Mouse (Mus musculus): ENCODE results near the gene Nlrp6. TPM values are rescaled to one million over a fixed set of nuclear protein-coding genes. Genes with fewer than 3 reads are reported as not detected.

Gene Nlrp6
- polyA plus RNA-seq (2014; fragmentation: Illumina TruSeq; extraction: RNeasy Lipid Tissue Mini Kit (QIAGEN cat#74804); ENCODE audit: low read depth, low replicate concordance) = 0.35 TPM

DNA sequence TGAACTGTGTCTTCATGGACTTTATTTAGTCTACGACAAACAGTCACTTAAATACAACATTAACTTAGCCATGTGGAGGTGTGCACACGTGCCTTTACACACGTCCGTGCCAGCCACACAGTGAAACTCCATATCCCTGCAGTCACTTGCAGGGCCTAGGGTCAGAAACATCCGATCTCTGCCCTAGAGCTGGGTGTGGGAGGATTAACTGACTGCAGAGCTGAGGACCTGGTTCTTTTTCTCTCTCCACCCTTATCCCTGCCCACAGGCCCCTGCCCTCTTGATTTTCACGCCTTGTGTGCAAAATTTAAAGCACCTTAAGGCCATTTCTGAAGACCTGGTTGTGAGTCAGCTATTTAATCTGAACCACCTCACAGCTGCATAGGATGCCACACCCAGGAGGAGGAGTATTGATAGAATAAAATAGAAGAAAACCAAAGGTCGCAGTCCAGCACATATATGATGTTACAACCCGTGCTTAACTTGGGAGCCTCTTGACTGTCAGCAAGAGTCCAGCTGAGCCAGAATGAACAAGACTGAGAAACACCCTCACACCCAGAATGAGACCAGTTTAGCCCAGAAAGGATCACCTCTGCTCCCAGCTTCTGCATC lies at the start of gene Nlrp6:
Nlrp6 (plus strand) TSS at position 485 of the 612 bp plus-strand sequence.

DNA sequence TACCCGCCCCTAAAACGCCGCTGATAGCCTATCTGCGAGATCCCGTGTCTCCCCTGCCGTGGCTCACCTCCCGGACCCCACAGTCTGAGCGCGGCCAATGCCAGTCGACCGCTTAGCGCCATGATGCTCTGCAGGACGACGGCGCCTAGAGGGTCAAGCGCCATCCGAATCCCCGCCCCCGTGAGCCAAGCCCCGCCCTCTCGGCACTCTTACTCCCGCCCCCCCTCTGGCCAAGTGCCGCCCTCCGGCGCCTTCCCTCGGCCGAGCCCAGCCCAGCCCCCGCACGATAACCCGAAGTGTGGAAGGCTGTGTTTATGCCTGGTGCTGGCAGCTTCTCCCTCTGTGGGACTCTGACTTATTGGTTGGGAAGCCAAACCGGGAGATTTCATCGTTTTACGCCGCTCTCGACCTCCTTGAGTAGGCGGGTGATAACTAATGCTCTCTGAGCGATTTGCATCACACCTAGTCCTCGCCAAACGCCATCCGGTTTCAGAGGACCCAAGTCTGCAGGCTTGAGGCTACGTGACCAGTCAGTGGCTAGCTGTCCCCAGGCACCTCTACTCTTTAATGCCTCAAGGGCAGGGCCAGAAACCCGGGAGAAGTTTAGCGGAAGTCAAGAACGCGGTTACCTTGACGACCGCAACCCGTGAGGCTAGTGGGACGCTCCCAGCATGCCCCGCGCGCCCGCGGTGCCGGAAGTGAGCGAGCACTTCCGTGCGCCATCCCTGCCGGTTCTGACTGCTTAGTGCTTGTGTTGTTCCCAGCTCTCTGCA lies 38.8 kb upstream of the Nlrp6 start, which contains the start of the genes Psmd13 and Sirt3:
Psmd13 (plus strand) TSS at position 273 of the 773 bp plus-strand sequence.
Sirt3 (minus strand) TSS at position 614 of the 773 bp plus-strand sequence.

DNA sequence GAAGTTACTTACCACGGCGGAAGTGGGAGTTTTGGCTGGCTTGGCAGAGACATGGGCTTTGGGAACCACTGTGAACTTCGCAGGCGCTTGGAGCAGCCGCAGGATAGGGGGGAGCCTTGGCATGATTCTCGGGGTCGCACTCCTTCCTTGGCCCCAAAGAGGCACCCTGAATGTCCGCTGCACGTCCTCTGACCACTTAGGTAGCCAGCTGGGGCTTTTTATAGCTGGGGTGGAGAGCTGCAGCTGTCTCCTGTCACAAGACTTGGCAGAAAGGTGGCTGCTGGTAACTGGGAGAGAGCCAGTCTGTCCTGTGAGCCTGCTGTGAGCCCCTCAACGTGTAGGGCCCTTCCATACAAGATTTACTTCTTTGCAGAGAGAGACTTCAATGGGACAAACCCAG lies 20.5 kb upstream of the Nlrp6 start, which contains the start of gene Cox8b:
Cox8b (minus strand) TSS at position 227 of the 400 bp plus-strand sequence.

DNA sequence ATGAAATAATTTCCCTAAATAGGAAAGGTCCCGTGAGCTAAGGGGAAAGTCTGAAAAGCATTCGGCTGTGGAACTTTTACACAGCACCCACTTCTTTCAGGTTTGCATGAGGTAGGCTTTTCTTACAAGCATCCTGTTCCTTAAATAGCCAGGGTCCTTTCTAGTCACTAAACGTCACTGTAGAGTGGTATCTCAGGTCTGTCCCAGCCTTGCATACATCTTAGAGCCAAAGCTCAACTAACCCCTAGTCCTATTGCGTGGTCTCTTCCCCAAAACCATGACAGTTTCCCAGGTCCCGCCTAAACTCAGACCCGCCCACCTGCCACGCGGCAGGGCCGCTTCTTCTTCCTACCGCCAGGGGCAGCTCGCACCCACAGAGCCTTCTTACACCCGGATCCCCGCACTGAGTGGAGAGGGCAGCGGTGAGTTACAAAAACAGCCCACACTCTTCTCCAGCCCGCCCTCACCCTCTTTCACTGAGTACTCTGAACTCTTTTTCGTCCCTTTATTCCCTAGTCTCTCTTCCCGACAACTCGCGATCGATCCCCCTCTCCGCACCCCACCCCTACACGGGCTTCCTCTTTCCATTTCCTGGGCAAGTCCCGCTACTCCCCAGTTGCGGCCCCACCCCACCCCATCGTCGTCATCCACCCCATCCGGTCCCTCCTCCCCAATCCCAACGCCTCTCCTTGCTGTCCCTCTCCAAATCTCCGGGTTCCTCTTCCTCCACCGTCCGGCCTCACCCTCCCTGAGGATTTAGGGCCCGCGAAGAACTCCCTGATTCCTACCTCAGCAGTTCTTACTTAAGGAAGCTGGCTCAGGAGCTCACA lies 20.7 kb downstream of the Nlrp6 start, which contains the start of gene Pgghg:
Pgghg (plus strand) TSS at position 170 of the 830 bp plus-strand sequence.

DNA sequence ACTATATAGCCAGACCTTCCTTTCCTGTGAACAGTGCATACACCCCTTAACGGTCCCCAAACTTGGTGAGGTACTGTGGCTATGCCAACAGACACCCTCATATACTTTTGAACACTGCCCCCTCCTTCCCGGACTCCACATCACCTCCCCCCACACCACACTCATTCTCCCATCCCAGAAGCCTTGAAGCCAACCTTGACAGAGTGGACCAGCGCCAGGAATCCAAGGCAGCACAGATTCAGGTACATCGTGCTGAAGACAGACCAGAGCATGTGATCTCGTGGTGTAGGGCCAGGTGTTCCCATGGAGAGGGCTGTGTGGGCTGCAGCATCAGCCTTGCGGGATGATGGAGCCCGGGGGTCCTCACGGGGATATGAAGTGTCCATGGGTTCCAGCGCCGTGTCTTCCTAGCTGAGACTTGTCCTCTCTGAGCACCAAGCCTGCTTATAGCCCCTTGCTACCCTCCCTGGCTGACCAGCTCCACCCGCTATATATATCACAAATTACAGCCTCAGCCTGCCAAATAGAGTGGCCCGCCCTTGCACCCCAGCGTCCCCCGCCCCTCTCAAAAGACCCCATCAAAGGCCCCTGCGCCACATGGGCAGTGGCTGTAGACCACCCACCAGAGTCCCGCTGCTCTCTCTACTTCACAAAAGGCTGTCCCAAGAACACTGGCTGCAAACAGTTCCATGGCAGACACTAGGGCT lies 29.3 kb downstream of the Nlrp6 start, which contains the start of gene Ifitm5:
Ifitm5 (minus strand) TSS at position 468 of the 707 bp plus-strand sequence.

DNA sequence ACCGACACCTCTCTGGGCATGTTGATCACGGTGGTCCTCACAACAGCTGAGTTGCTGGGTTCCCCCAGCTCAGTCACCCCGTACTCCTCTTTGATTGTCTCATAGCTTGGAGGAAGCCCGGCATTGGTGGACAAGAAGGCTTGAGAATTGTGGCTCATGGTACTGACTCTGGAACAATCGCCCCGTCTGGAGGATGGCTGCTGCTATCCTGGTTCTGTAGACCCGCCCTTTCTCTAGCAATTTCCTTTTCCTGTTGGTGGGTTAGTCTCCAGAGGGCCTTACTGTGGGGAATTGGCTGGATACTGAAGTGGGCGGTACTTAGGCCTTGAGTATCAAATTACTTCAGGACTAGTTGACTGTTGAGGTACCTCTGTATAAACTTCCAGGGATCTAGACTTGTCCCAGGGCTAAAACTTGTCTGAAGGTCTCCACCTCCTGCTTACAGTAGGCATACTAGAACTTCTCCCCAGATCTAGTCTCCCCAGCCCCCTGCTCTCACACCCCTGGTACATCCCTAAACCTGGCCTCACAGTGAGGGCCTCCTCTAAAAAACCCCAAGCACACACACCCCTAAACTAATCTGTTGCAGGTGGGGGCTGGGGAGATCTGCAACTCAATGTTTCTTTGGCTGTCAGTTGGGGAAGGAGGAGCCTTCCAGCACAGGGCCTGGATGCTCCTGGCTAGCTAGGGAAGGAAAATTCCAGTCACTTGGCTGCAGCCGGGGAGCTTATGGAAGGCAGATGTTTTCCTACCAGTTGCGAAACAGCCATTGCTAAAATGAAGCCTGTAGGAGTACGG lies 35.3 kb downstream of the Nlrp6 start, which contains the start of the genes Gm45717 and Ifitm2:
Gm45717 (minus strand) TSS at position 180 of the 798 bp plus-strand sequence.
Ifitm2 (minus strand) TSS at position 230 of the 798 bp plus-strand sequence.

DNA sequence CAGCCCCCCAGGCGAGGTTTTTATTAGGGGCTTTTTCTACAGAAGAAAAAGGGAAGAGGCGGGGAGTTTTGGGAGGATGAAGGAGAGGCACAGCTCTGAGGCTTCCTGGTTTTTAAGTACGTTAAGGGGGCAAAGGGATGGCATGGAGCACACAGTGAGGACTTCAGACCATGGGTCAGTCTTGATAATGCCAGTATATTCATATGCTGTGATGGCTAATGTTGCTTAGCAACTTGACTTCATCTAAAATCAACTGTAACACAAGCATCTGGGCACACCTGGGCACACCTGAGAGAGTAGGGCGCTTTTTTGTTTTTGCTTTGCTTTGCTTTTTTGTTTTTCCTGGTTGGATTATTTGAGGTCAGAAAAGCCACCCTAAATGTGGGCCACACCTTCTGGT lies 46.2 kb downstream of the Nlrp6 start, which contains the start of gene Ifitm1:
Ifitm1 (plus strand) TSS at position 301 of the 400 bp plus-strand sequence.

Other genes starting within 250 kb of the Nlrp6 start
- not detected for gene Olfr45, start 239.0 kb upstream of the Nlrp6 start, polyA plus RNA-seq (2014; fragmentation: Illumina TruSeq; extraction: RNeasy Lipid Tissue Mini Kit (QIAGEN cat#74804); ENCODE audit: low read depth, low replicate concordance)
- not detected for gene Olfr541, start 223.6 kb upstream of the Nlrp6 start, polyA plus RNA-seq (2014; fragmentation: Illumina TruSeq; extraction: RNeasy Lipid Tissue Mini Kit (QIAGEN cat#74804); ENCODE audit: low read depth, low replicate concordance)
- gene Cyp2e1, start 157.2 kb upstream of the Nlrp6 start, polyA plus RNA-seq (2014; fragmentation: Illumina TruSeq; extraction: RNeasy Lipid Tissue Mini Kit (QIAGEN cat#74804); ENCODE audit: low read depth, low replicate concordance) = 641 TPM
- gene Syce1, start 133.1 kb upstream of the Nlrp6 start, polyA plus RNA-seq (2014; fragmentation: Illumina TruSeq; extraction: RNeasy Lipid Tissue Mini Kit (QIAGEN cat#74804); ENCODE audit: low read depth, low replicate concordance) = not detected
- gene Zfp941, start 98.7 kb upstream of the Nlrp6 start, polyA plus RNA-seq (2014; fragmentation: Illumina TruSeq; extraction: RNeasy Lipid Tissue Mini Kit (QIAGEN cat#74804); ENCODE audit: low read depth, low replicate concordance) = 2.6 TPM
- gene Urah, start 85.9 kb upstream of the Nlrp6 start, polyA plus RNA-seq (2014; fragmentation: Illumina TruSeq; extraction: RNeasy Lipid Tissue Mini Kit (QIAGEN cat#74804); ENCODE audit: low read depth, low replicate concordance) = not detected
- gene Scgb1c1, start 75.4 kb upstream of the Nlrp6 start, polyA plus RNA-seq (2014; fragmentation: Illumina TruSeq; extraction: RNeasy Lipid Tissue Mini Kit (QIAGEN cat#74804); ENCODE audit: low read depth, low replicate concordance) = not detected
- gene Odf3, start 73.1 kb upstream of the Nlrp6 start, polyA plus RNA-seq (2014; fragmentation: Illumina TruSeq; extraction: RNeasy Lipid Tissue Mini Kit (QIAGEN cat#74804); ENCODE audit: low read depth, low replicate concordance) = not detected
- not detected for gene Gm45785, start 64.6 kb upstream of the Nlrp6 start, polyA plus RNA-seq (2014; fragmentation: Illumina TruSeq; extraction: RNeasy Lipid Tissue Mini Kit (QIAGEN cat#74804); ENCODE audit: low read depth, low replicate concordance)
- 6.5 TPM for gene Ric8a, start 63.9 kb upstream of the Nlrp6 start, polyA plus RNA-seq (2014; fragmentation: Illumina TruSeq; extraction: RNeasy Lipid Tissue Mini Kit (QIAGEN cat#74804); ENCODE audit: low read depth, low replicate concordance)
- 2.8 TPM for gene Bet1l, start 63.3 kb upstream of the Nlrp6 start, polyA plus RNA-seq (2014; fragmentation: Illumina TruSeq; extraction: RNeasy Lipid Tissue Mini Kit (QIAGEN cat#74804); ENCODE audit: low read depth, low replicate concordance)
- 154 TPM for gene Psmd13, start 38.9 kb upstream of the Nlrp6 start, polyA plus RNA-seq (2014; fragmentation: Illumina TruSeq; extraction: RNeasy Lipid Tissue Mini Kit (QIAGEN cat#74804); ENCODE audit: low read depth, low replicate concordance)
- gene Sirt3, start 38.6 kb upstream of the Nlrp6 start, polyA plus RNA-seq (2014; fragmentation: Illumina TruSeq; extraction: RNeasy Lipid Tissue Mini Kit (QIAGEN cat#74804); ENCODE audit: low read depth, low replicate concordance) = 2.4 TPM
- gene Cox8b, start 20.5 kb upstream of the Nlrp6 start, polyA plus RNA-seq (2014; fragmentation: Illumina TruSeq; extraction: RNeasy Lipid Tissue Mini Kit (QIAGEN cat#74804); ENCODE audit: low read depth, low replicate concordance) = 4.0 TPM
- 2.7 TPM for gene Pgghg, start 20.5 kb downstream of the Nlrp6 start, polyA plus RNA-seq (2014; fragmentation: Illumina TruSeq; extraction: RNeasy Lipid Tissue Mini Kit (QIAGEN cat#74804); ENCODE audit: low read depth, low replicate concordance)
- gene Ifitm5, start 29.4 kb downstream of the Nlrp6 start, polyA plus RNA-seq (2014; fragmentation: Illumina TruSeq; extraction: RNeasy Lipid Tissue Mini Kit (QIAGEN cat#74804); ENCODE audit: low read depth, low replicate concordance) = not detected
- not detected for gene Gm45717, start 35.0 kb downstream of the Nlrp6 start, polyA plus RNA-seq (2014; fragmentation: Illumina TruSeq; extraction: RNeasy Lipid Tissue Mini Kit (QIAGEN cat#74804); ENCODE audit: low read depth, low replicate concordance)
- gene Ifitm2, start 35.1 kb downstream of the Nlrp6 start, polyA plus RNA-seq (2014; fragmentation: Illumina TruSeq; extraction: RNeasy Lipid Tissue Mini Kit (QIAGEN cat#74804); ENCODE audit: low read depth, low replicate concordance) = 160 TPM
- gene Ifitm1, start 46.3 kb downstream of the Nlrp6 start, polyA plus RNA-seq (2014; fragmentation: Illumina TruSeq; extraction: RNeasy Lipid Tissue Mini Kit (QIAGEN cat#74804); ENCODE audit: low read depth, low replicate concordance) = 1.6 TPM
- 14.5 TPM for gene Ifitm3, start 89.9 kb downstream of the Nlrp6 start, polyA plus RNA-seq (2014; fragmentation: Illumina TruSeq; extraction: RNeasy Lipid Tissue Mini Kit (QIAGEN cat#74804); ENCODE audit: low read depth, low replicate concordance)
- gene Ifitm6, start 97.0 kb downstream of the Nlrp6 start, polyA plus RNA-seq (2014; fragmentation: Illumina TruSeq; extraction: RNeasy Lipid Tissue Mini Kit (QIAGEN cat#74804); ENCODE audit: low read depth, low replicate concordance) = not detected
- gene Gm17387, start 108.2 kb downstream of the Nlrp6 start, polyA plus RNA-seq (2014; fragmentation: Illumina TruSeq; extraction: RNeasy Lipid Tissue Mini Kit (QIAGEN cat#74804); ENCODE audit: low read depth, low replicate concordance) = not detected
- not detected for gene B4galnt4, start 140.2 kb downstream of the Nlrp6 start, polyA plus RNA-seq (2014; fragmentation: Illumina TruSeq; extraction: RNeasy Lipid Tissue Mini Kit (QIAGEN cat#74804); ENCODE audit: low read depth, low replicate concordance)
- not detected for gene Pkp3, start 157.3 kb downstream of the Nlrp6 start, polyA plus RNA-seq (2014; fragmentation: Illumina TruSeq; extraction: RNeasy Lipid Tissue Mini Kit (QIAGEN cat#74804); ENCODE audit: low read depth, low replicate concordance)
- gene Sigirr, start 179.7 kb downstream of the Nlrp6 start, polyA plus RNA-seq (2014; fragmentation: Illumina TruSeq; extraction: RNeasy Lipid Tissue Mini Kit (QIAGEN cat#74804); ENCODE audit: low read depth, low replicate concordance) = not detected
- not detected for gene Ano9, start 196.9 kb downstream of the Nlrp6 start, polyA plus RNA-seq (2014; fragmentation: Illumina TruSeq; extraction: RNeasy Lipid Tissue Mini Kit (QIAGEN cat#74804); ENCODE audit: low read depth, low replicate concordance)
- gene Ptdss2, start 201.5 kb downstream of the Nlrp6 start, polyA plus RNA-seq (2014; fragmentation: Illumina TruSeq; extraction: RNeasy Lipid Tissue Mini Kit (QIAGEN cat#74804); ENCODE audit: low read depth, low replicate concordance) = 20.6 TPM